Mouse (Mus musculus): ENCODE results near the gene Rab40c. TPM values are rescaled to one million over a fixed set of nuclear protein-coding genes. Genes with fewer than 3 reads are reported as not detected.

Rab40c gene
- total RNA-seq, 2 experiments from 2014 or later = 17.0 to 17.4 TPM

DNA sequence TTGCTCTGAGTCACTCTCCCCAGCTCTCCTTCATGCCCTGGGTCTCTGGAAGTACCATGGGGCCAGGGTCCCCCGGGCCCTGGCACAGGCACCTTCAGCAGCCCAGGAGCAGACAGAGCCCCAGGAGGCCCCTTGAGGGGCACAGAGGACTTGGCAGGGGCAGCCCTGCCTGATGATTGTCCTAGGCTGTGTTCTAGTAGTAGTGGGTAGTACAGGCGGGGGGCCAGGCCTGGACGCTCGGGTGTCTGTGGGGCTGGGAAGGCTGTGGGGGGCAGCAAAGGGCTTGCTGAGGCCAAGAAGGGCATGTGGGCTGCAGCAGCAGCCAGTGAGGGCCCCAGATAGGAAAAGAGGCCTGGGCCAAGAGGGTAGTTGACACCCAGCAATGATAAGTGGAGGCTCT is 28.0 kb upstream of the Rab40c start:
- intact Hi-C loops (cut with DNase I) = loop anchor here (10.0 kb wide), 1 partner anchor 53 kb away; no protein-coding TSS in a partner anchor
- DNase-seq (ENCODE audit: low spot score) = no peak

DNA sequence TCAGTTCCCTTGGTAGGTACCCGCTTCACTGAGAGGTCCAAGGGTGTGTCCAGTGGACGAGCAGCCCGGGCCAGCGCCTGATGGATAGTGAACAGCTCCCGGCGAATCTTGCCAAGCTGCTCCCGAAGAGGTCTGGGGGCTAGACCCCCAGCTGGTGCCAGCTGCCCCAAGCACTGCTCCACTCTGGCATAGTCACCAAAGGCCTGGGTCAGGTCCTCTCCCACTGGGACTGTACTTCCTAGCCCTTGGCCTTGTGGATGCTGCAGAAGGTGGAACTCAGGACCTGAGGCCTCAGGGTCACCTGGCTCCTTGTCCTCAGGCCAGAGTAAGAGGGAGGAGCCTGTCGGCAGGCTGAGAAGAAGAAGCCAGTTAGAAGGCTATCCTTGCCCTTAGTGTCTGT is 27.4 kb upstream of the Rab40c start:
- intact Hi-C loops (cut with DNase I) = loop anchor here (10.0 kb wide), 1 partner anchor 52 kb away; no protein-coding TSS in a partner anchor
- DNase-seq (ENCODE audit: low spot score) = no peak

GRCm38 (mm10) chr17:25946349-25946748 is 26.8 kb upstream of the Rab40c start:
- intact Hi-C loops (cut with DNase I) = loop anchor here (10.0 kb wide), 1 partner anchor 52 kb away; no protein-coding TSS in a partner anchor
- no peak for DNase-seq (ENCODE audit: low spot score)

DNA sequence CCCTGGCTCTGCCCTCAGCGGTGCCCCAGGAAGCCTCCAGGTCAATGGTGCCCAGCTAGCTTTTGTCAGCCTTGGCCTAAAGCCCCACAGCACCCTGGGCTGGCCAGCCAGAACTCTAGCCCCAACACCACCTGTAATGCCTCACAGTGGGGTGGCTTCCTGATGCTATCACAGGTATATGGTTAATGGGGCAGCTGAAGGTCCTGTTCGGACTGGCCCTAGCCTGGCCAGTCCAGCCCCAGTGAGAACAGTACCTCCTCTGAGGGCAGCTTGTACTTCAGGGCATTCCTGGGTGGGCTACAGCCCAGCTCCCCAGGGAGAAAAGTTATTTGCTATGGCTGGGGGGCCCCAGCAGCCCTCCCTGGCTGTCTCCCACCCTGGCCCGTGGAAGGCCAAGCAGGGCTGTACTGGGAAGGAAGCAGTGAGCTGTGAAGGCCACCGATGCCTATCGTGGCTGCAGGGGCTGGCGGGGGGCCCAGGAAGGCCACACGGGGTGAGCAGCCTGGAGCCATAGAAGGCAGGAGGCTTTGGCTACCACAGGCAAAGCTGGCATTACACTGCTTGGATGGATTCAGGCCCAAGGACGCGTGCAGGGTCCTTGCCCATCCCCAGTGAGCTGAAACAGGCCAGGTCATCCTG is 26.1 kb upstream of the Rab40c start:
- DNase-seq (ENCODE audit: low spot score) = no peak
- intact Hi-C loops (cut with DNase I) = loop anchor here (10.0 kb wide), 1 partner anchor 51 kb away; no protein-coding TSS in a partner anchor

DNA sequence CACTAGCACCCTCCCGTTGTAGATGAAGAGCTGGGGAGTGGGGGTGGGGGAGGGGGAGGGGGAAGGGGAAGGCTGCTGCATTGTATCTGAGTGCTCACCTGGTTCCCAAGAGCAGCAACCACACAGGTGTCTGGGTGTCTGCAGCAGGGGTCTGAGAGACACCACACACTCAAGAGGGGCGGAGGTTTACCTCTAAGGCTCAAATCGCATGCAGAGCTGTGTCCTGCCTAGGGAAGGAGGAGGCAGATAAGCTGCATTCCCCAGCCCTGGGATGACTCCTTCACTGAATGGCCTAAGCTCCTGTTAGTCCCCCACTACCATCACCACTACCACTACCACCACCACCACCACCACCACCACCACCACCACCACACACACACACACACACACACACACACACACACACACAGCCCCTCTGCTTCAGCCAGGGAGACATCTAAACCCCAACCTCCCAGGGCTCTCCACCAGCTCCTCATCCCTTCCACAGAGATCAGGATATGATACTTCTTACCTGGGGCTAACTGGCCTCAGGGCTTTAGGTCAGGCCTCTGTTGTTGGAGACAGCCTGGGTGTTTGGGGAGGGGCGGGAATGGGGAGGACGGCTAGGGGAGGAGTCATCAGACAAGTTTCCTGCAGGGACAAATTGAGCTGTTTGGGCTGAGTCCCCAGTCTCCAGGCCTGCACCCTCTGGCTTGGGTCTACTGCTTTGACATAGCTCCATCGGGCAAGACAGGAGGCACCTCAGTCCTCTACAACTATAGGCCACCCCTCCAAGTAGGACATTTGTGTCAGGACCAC is 25.0 kb upstream of the Rab40c start, which contains the start of the genes Pigq and Nhlrc4:
Gene Pigq, minus strand, starts transcription at position 571 of the 798 bp plus-strand sequence.
Gene Nhlrc4, minus strand, starts transcription at position 596 of the 798 bp plus-strand sequence.
- intact Hi-C loops (cut with DNase I) = loop anchor here (5.0 to 10.0 kb wide), 2 partner anchors 43 to 50 kb away; partner anchors contain the start of gene Capn15
- no peak for DNase-seq (ENCODE audit: low spot score)

DNA sequence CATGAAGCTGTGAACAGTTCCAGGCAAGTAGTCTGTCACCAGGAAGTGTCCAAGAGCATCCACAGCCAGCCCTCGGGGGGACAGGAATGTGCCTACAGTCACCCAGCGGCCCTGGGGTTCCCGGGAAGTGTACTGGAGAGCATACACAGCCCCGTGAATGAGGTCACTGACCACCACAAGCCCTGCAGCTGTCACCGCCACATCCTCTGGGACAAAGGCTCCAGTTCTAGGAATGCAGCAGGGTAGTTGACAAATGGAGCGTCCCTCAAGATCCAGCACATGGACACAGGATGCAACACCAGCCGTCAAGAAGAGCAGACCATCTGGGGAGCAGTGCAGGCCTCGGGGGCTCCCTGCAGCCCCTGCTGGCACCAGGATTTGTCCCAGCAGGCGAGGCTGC is 24.2 kb upstream of the Rab40c start:
- no peak for DNase-seq (ENCODE audit: low spot score)
- intact Hi-C loops (cut with DNase I) = loop anchor here (5.0 to 10.0 kb wide), 2 partner anchors 44 to 49 kb away; partner anchors contain the start of gene Capn15

DNA sequence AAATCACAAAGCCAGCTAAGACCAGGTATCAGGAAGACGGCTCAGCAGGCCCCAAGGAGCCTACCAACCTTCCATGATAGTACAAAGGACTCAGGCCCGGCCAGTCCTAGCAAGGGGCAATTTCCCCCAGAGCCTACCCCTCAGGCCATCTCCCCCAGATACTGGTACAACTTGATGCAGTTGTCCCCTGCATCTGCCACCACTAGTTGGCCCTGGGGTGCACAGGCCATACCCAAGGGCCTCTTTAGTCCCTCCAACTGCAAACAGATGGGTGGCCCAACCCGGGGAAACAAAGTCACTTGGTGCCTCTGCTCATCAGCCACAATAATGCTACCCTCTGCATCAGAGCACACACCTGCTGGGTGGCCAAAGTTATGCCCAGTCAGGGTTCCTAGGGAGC is 23.7 kb upstream of the Rab40c start:
- intact Hi-C loops (cut with DNase I) = loop anchor here (5.0 to 10.0 kb wide), 2 partner anchors 44 to 48 kb away; partner anchors contain the start of gene Capn15
- DNase-seq (ENCODE audit: low spot score) = no peak

DNA sequence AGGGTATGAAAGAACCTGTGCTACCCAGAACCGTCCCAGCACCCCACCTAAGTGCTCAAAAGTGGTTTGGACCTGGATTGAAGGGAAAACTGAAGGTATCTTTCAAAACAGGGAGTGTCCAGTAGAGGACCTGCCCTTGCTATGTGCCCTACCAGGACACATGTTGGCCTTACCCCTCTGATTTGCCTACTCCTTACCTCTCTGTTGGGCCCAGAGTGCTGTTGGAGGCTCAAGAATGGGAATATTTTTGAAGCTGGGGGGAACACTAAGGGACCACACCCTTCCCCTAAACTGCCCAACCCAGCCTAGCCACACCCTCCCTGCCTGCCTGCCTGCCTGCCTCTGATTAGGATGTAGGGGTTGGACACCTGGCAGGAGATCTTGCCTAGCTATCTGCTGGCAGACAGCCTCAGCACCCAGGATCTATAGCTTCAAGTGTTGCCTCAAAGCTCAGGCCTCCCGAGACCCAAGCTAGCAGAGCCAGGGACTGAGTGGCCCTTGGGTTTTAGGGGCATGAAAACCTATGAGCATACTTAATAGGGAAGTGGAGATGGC is 23.1 kb upstream of the Rab40c start:
- no peak for DNase-seq (ENCODE audit: low spot score)
- intact Hi-C loops (cut with DNase I) = loop anchor here (5.0 to 10.0 kb wide), 2 partner anchors 45 to 48 kb away; partner anchors contain the start of gene Capn15

DNA sequence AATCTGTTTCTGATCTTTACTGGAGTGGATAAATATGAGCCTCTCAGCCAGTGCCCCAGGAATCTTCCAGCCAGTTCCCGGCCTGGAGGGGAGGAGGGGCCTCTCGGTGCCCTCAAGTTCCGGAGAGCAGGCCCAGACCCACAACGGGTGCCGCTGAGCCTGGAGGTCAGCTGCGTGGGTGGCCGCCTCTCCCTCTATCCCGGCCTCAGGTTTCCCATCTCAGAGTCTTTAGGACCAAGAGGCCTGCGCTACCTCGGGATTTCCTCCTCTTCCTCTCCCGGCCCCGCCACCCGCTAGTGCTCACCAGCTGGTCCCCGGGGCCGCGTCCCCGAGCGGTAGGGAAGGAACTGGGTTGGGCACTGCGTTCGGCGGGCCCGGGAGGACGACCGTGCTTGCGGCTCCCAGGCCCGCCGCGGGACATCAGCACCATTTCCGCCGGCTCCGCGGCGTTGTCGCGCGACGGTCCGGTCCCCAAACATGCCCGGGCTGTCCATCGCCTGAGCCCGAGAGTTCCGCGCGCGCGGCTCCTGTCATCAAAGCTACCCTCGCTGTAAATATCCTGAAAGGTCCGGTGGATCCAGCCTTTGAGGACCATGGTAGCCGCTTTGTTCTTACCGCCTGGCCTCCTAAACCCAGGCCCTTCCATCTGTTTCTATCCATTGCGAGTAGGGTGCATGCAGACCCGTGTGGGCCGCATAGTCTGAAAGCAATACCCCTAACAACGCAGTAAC is 22.1 kb upstream of the Rab40c start:
- intact Hi-C loops (cut with DNase I) = loop anchor here (2.0 to 10.0 kb wide), 3 partner anchors 17 to 47 kb away; partner anchors contain the start of gene Capn15
- DNase-seq (ENCODE audit: low spot score) = peak; percentile 35

- DNase-seq (ENCODE audit: low spot score) = no peak
- intact Hi-C loops (cut with DNase I) = no loop called here
Observed at GRCm38 (mm10) chr17:25934526-25934925, 15.0 kb upstream of the Rab40c start.

DNA sequence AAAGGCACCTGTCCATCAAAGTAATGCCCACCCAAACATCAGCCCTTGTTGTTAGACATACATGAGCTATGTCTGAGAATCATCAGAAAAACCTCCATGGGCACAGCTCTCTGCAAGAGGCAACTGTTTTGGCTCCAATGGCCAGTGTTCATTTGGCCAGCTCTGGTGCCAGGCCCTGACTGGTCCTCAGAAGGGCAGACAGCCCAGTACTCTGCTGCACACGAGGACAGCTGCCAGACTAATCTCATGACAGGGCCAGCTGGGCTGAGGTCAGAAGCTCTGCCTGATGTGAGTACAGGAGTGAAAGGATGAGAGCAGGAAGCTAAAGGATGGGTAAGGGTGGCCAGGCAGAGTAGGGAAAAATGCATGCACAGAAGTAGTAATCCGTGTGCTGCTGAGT is 5.8 kb upstream of the Rab40c start:
- DNase-seq (ENCODE audit: low spot score) = peak; percentile 26
- intact Hi-C loops (cut with DNase I) = loop anchor here (2.0 kb wide), 1 partner anchor 15 kb away; no protein-coding TSS in a partner anchor

DNA sequence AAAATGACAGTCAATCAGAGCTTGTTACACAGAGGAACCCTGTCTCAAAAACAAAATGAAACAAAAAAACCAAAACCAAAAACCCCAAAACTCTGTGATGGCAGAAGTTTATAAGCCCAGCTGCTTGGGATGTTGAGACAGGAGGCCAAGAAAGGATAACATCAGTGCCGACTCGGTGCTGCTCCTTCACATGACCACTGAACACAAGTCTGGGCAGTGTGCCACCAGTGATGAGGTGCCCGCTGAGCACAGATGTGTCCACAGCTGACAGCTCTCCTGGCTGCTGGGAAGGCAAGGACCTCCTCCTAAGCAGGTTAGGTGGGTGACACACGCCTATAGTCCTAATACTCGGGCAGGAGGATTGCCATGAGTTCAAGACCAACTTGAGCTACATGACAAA is 2.6 kb upstream of the Rab40c start:
- intact Hi-C loops (cut with DNase I) = loop anchor here (2.0 kb wide), 1 partner anchor 61 kb away; no protein-coding TSS in a partner anchor
- DNase-seq (ENCODE audit: low spot score) = no peak

DNA sequence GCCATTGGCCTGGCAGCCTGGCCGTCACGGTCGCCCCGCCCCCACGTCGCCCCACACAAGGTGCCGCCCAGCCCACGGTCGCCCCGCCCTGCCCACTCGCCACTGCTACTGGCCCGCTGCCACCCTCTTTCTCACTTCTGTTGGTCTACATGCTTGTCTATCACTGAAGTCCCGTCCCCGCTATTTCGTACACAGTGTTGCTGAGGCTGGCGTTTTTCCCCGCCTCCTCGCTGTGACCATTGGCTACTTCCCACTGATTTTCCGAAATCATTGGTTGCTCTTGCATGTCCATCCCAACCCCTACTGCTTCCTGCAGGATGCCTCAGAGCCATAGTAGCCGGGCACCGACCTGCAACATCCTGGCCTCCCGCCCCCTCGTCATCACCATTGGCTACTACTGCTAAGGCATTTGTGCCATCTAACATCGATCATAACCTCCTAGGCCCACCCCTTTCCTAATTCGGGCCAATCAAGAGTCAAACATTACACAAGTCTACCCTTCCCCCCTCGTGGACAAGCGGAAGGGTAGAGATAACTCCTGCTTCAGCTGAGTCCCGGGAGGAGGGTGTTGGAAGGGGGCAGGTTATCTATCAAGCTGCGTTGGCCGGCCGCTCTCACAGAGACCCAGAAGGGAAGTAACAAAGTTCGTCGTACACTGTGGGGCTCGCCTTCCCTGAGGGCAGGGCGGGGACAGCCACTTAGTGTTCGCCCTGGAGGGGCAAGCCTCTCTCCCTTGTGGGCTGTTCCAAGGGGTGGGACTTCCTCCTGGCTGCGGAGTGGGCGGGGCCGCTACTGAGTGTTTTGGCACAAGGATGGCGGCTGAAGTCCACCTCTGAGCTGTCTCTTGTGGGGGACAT is 487 bp upstream of the Rab40c start:
- DNase-seq (ENCODE audit: low spot score) = peak; percentile 100

GRCm38 (mm10) chr17:25918037-25918750 is 1.3 kb downstream of the Rab40c start:
- DNase-seq (ENCODE audit: low spot score) = no peak
- intact Hi-C loops (cut with DNase I) = no loop called here

More for the DNA sequence above, 487 bp upstream of the Rab40c start:
- intact Hi-C loops (cut with DNase I) = no loop called here

DNA sequence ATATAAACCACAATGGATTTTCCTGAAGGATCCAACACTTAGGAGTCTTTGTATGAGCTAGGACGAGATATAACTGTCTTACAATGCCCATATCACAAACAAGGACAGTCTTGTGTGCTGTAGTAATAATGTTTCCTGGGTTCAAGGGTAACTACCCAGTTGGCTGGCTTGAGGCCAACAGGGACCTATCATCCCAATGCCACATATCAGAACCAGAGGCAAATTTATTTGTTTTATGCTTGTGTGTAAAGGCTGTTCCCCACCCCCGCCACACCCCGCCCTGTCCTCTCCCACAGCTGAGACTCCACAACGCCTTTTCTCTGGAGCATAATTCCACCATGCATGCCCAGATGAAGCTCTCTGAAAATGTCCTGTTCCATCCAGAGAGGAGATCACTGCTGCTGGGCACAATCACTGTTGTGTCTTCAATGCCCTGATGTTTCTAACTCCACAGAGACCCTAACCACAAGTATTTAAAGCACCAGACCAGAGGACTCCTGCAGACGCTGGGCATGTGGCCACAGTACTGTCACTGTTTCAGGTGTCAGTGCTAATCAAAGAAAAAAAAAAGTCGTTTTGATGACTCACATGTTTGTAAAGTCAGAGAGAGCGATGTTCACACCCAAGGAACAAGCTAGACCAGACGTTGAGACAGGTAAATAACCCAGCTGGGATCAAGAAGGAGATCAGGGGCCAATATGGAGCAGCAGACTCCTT is 2.4 kb downstream of the Rab40c start:
- intact Hi-C loops (cut with DNase I) = no loop called here
- DNase-seq (ENCODE audit: low spot score) = no peak

DNA sequence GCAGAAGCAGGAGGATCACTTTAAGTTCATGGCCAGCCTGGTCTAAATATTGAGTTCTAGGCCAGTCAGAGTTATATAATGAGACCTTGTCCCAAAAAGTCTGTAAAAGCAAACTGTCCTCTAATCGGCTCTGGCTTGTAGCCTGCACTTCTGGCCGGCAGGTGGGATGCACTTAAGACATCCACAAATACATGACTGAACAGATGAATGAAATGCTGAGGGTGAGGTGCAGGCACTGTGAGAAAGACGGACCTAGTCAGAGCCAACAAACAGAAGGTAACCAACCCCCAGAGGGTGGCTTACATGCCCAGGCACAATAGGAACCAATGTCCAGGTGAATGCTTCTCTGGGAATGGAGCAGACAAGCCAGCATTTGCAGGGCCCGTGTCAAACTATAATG is 5.2 kb downstream of the Rab40c start:
- no peak for DNase-seq (ENCODE audit: low spot score)
- intact Hi-C loops (cut with DNase I) = no loop called here

DNA sequence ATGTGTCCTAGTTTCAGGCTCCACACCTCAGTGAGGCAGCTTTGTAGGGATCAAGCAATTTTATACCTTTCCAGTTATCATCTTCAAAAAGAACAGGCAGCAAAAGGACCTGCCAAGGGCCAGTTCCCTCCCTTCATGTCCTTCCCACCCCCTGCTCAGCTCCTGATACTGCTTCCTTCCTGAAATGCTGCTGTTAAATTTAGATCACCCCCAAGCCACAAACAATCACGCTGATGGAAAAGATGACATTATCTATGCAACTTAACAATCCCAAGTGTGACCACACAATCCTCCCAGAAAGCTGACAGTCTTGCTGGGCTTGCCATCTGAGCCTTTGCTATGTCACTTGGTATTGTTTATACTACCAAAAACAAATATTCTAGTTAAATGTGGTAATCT is 5.7 kb downstream of the Rab40c start:
- intact Hi-C loops (cut with DNase I) = loop anchor here (2.0 kb wide), 1 partner anchor 19 kb away; no protein-coding TSS in a partner anchor
- no peak for DNase-seq (ENCODE audit: low spot score)
